Comparison of ENCODE assay signal across 8 mouse cellular contexts in genomic region chr19:7417911-7418849, GRCm38 (mm10). TPM values are rescaled to one million over a fixed set of nuclear protein-coding genes. Genes with fewer than 3 reads are reported as not detected.
DNase-seq lines count a peak whose midpoint lies in the region; ATAC-seq lines count a peak whose summit lies in the region.

No protein-coding gene starts in this region.

- no peaks in the 10 kb centered on the region; the same call in 1 of the 2 replicates for H3K27me3 ChIP-seq in hindbrain, embryonic 11.5 days (ENCODE audit: control insufficient read depth, insufficient read depth, low read length)

- intact Hi-C loops in left cerebral cortex, postnatal 10 days (cut with DNase I): loop anchor here (1.0 to 10.0 kb wide), 4 partner anchors 36 to 353 kb away; partner anchors contain the start of genes Naa40, Rcor2 and Spindoc

- H3K9ac ChIP-seq in hindbrain, embryonic 11.5 days (ENCODE audit: low read depth, low read length): peak overlapping the region; percentile 99

- H3K4me1 ChIP-seq in hindbrain, embryonic 11.5 days (replicated peaks; ENCODE audit: control insufficient read depth, insufficient read depth, low read length): peaks cover 36% of the 10 kb centered on the region

- under 1% methylated on average over 52 of the region's 59 CpGs for WGBS in hindbrain, embryonic 11.5 days

- H3K9me3 ChIP-seq in hindbrain, embryonic 11.5 days (ENCODE audit: control insufficient read depth, low read length): no peaks in the 10 kb centered on the region

- peaks cover 9% of the 10 kb centered on the region for H3K36me3 ChIP-seq in hindbrain, embryonic 11.5 days (ENCODE audit: control insufficient read depth, insufficient read depth, low read length)

- DNase-seq in R1 (ENCODE audit: low read depth, low spot score): peak; percentile 74
- peak; percentile 76 for DNase-seq in cerebellum, adult 9-11 months
- peak; percentile 52 to 86 for DNase-seq in frontal cortex, postnatal 10 days (ENCODE audit: low spot score in 2 of 2)
- peak; percentile 95 for DNase-seq in hindbrain, embryonic 11.5 days (ENCODE audit: low spot score)
- DNase-seq in left cerebral cortex, postnatal 10 days (ENCODE audit: extremely low spot score in 1 of 2, low spot score in 2 of 2): peak; percentile 56 to 89
- DNase-seq in right cerebral cortex, adult 18-20 months: peak; percentile 78
- DNase-seq in urinary bladder, adult 18-20 months (ENCODE audit: low spot score in 2 of 2): peak; percentile 60 to 64

- H3K27ac ChIP-seq in hindbrain, embryonic 11.5 days (ENCODE audit: low read depth, low read length): peak overlapping the region; percentile 94

- H3K4me3 ChIP-seq in hindbrain, embryonic 11.5 days (ENCODE audit: low read depth, low read length): peak overlapping the region; percentile 89

- ATAC-seq in hindbrain, embryonic 11.5 days (ENCODE audit: low FRiP score): peak; percentile 55
- peak; percentile 83 for ATAC-seq in megakaryocyte, adult 5-6 weeks (ENCODE audit: poor library complexity, severe bottlenecking)

- peak overlapping the region; percentile 85 for H3K4me2 ChIP-seq in hindbrain, embryonic 11.5 days (replicated peaks; ENCODE audit: low read depth, low read length)

RNA-seq across cellular contexts. Expression of gene 2700081O15Rik, which starts 0.8 kb away (rescaled TPM):
- 14.5 and 17.7 TPM in 2 replicates for polyA plus RNA-seq in hindbrain, embryonic 11.5 days (2014; fragmentation: Nextera tagmentation; extraction: Ambion mirVana)
- 10 to 100 TPM; 51.2 to 51.5 TPM for total RNA-seq in left cerebral cortex, postnatal 10 days (2021)
- 0.41 and 0.98 TPM in 2 replicates for total RNA-seq in megakaryocyte, adult 5-6 weeks (2015)
- 0.51 and 0.61 TPM in 2 replicates for total RNA-seq in megakaryocyte, adult 5-6 weeks (2017)

RNA-seq across cellular contexts. Expression of gene Spindoc, which starts 35.4 kb away (rescaled TPM):
- polyA plus RNA-seq in hindbrain, embryonic 11.5 days (2014; fragmentation: Nextera tagmentation; extraction: Ambion mirVana): 26.1 and 34.6 TPM in 2 replicates
- 10 to 100 TPM; 33.4 to 38.2 TPM for total RNA-seq in left cerebral cortex, postnatal 10 days (2021)
- 6.8 and 9.4 TPM in 2 replicates for total RNA-seq in megakaryocyte, adult 5-6 weeks (2015)
- total RNA-seq in megakaryocyte, adult 5-6 weeks (2017): 5.8 and 9.0 TPM in 2 replicates

Comparison
In these comparisons a context has a peak if more than half of its experiments do, and no peak if none do; other contexts are left out.
1. Peak in every context shown above with its lines: DNase-seq, ATAC-seq, H3K4me3 ChIP-seq and H3K27ac ChIP-seq.
2. RNA of gene 2700081O15Rik, which starts 0.8 kb away (total RNA-seq): 51.2 to 51.5 TPM in left cerebral cortex, postnatal 10 days; 0.41 to 0.98 TPM in megakaryocyte, adult 5-6 weeks; every median in the first group is over 10 times any median in the second.